Mouse (Mus musculus) neural tube, embryonic 13.5 days (tissue): ENCODE measurements around the gene Tsr1. TPM values are rescaled to one million over a fixed set of nuclear protein-coding genes. Genes with fewer than 3 reads are reported as not detected.

Source experiments
- ATAC-seq: fragments of 200-750 bp; cut with Nextera tagmentation; 2 replicates; pipeline ENCODE4 v1.8.0; 2017; ENCODE audit warnings: low read depth, mild to moderate bottlenecking, moderate TSS enrichment, moderate library complexity
- H3K27ac ChIP-seq: fragments of 300-500 bp; sonication (generic); replicated peaks from 2 replicates; pipeline ENCODE4 v1.5.1; 2015; ENCODE audit warnings: moderate library complexity, mild to moderate bottlenecking, inconsistent platforms
- H3K27me3 ChIP-seq: fragments of 300-500 bp; sonication (generic); 2 replicates; pipeline ENCODE4 v1.6.1; 2015; ENCODE audit warnings: mild to moderate bottlenecking, inconsistent platforms
- H3K36me3 ChIP-seq: fragments of 300-500 bp; sonication (generic); 2 replicates; pipeline ENCODE4 v1.6.1; 2015; ENCODE audit warnings: mild to moderate bottlenecking, inconsistent platforms
- H3K4me1 ChIP-seq: fragments of 300-500 bp; sonication (generic); replicated peaks from 2 replicates; pipeline ENCODE4 v1.6.1; 2015; ENCODE audit warnings: inconsistent platforms
- H3K4me2 ChIP-seq: fragments of 300-500 bp; sonication (generic); 2 replicates; pipeline ENCODE4 v1.6.1; 2015; ENCODE audit warnings: inconsistent platforms, mild to moderate bottlenecking, moderate library complexity
- H3K4me3 ChIP-seq: fragments of 300-500 bp; sonication (generic); 2 replicates; pipeline ENCODE4 v1.5.1; 2015; ENCODE audit warnings: mild to moderate bottlenecking, inconsistent platforms
- H3K9ac ChIP-seq: fragments of 300-500 bp; sonication (generic); 2 replicates; pipeline ENCODE4 v1.6.1; 2015; ENCODE audit warnings: moderate library complexity, mild to moderate bottlenecking, inconsistent platforms
- H3K9me3 ChIP-seq: fragments of 300-500 bp; sonication (generic); 2 replicates; pipeline ENCODE4 v1.6.1; 2016; ENCODE audit warnings: inconsistent platforms
- WGBS: fragments of 180-500 bp; shearing (Covaris S2); methylation state at CpG from one replicate; pipeline ENCODE4 v1.1.7; 2015; 5-methylcytosine and 5-hydroxymethylcytosine counted together
- polyA plus RNA-seq: library from polyadenylated mRNA; unstranded; fragments of >200 nt; fragmentation: Nextera tagmentation; extraction: Ambion mirVana; gene quantifications from 2 replicates; pipeline ENCODE4 v1.2.1, GENCODE M21; 2015

Gene Tsr1
- polyA plus RNA-seq, 1 experiment from 2014 or later = 30.2 TPM

DNA sequence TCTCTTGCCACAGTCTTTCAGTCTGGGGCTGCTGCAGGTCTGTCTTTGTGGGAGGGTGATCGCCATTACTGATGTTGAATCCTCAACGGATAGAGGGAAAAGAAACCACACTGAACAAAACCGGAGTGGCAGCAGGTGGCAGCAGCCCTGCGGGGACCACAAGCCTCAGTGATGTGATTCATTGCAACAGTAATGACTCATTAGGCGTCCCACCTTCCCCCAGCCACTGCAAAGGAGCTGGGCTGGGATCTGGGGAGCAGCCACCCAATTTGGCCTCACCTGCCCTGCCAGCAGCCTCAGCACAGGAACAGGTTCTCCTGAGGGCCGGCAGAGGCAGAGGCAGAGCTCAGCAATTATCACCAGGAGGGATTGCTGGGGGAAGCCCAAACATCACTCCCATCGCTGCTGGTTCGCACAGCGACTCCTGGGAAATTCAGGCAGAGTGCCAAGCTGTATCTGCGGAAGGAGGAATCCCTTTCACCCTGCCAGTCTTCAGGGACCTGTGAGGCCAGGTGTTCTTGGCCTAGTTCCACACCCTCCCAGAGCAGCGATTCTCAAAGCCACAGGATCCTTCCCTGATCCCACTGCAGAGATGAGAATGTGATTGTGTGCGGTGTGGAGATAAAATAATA is 26.8 kb upstream of the Tsr1 start:
- H3K4me2 ChIP-seq = peak overlapping the region; percentile 26

DNA sequence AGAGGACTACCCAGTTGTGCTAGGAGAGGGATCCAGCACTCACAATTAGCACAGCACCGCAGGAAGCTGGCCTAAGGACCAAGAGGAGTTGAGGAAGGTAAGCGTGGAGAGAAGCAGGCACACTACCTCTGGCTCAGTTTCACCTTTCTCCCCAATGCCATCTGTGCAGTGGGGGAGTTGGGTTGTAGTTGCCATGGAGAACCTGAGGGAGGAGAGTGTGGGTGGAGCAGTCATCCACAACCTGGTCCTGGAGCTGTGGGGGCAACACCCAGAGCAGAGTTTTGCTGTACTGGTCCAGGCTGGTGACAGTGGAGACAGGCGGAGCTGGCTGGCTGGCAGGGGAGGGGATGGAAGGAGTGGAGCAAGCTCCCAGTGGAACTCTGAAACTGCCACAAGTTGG is 23.2 kb upstream of the Tsr1 start:
- Histone ChIP-seq H3K36me3 (no peaks in the 10 kb centered on the region), H3K4me2 (no peak overlapping the region), H3K4me1 (peaks cover 63% of the 10 kb centered on the region), H3K27ac (no peak overlapping the region), H3K9ac (no peak overlapping the region), H3K9me3 (no peaks in the 10 kb centered on the region), H3K27me3 (no peaks in the 10 kb centered on the region), H3K4me3 (no peak overlapping the region)
- 61% methylated on average over 3 of the region's 3 CpGs for WGBS
- ATAC-seq = no peak

More for the DNA sequence above, 26.8 kb upstream of the Tsr1 start:
- peaks cover 24% of the 10 kb centered on the region for H3K36me3 ChIP-seq
- peak overlapping the region; percentile 14; the same call in 1 of the 2 replicates for H3K9ac ChIP-seq
- H3K27ac ChIP-seq = peak overlapping the region; percentile 88
- no peaks in the 10 kb centered on the region for H3K9me3 ChIP-seq
- 19% methylated on average over 12 of the region's 12 CpGs for WGBS
- ATAC-seq = peak; percentile 32
- H3K27me3 ChIP-seq = no peaks in the 10 kb centered on the region
- H3K4me3 ChIP-seq = no peak overlapping the region
- peaks cover 55% of the 10 kb centered on the region for H3K4me1 ChIP-seq

DNA sequence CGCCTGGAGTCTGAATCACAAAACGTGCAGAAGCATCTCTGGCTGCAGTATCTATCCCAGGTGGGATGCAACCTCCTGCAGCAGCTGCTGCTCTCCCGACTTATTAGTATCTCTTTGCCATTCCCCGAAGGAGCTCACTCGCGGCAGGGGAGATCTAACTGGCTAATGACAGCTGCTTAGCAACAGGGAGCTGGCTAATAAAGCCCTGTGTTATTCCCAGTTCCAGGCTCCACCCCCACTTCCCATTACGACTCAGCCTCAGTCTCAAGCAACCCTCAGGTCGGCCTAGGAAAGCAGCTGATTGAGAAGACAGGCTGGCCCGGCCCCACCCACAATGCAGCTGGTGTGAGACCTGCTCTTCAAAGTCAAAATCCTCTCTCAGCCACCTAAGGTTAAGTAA is 21.1 kb upstream of the Tsr1 start:
- no peaks in the 10 kb centered on the region for H3K9me3 ChIP-seq
- H3K36me3 ChIP-seq = no peaks in the 10 kb centered on the region
- 0 out of 2 replicates have a peak overlapping the region, but pooled peaks have one; percentile 0 for H3K4me3 ChIP-seq
- H3K4me2 ChIP-seq = peak overlapping the region; percentile 32
- peak overlapping the region; percentile 82 for H3K27ac ChIP-seq
- H3K27me3 ChIP-seq = no peaks in the 10 kb centered on the region
- H3K4me1 ChIP-seq = peaks cover 51% of the 10 kb centered on the region
- ATAC-seq = peak; percentile 94
- peak overlapping the region; percentile 39; the same call in 1 of the 2 replicates for H3K9ac ChIP-seq
- under 1% methylated on average over 9 of the region's 9 CpGs for WGBS

DNA sequence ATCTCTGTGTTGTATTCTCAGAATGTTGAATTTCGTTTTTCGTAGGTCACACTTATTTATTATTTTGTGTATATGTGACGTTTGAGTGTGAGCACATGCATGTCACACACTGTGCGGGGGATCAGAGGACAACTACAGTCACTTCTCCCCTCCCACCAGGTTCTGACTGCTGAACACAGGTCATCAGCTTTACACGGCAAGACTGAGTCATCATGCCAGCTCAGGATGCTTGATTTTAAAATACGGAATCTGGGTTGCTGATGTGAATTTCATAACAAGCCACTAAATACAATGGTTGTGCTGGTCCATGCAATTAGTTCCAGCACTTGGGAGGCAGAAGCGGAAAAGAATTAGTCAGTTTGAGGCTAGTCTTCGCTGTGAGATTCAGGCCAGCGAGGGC is 16.9 kb upstream of the Tsr1 start:
- Histone ChIP-seq H3K4me3 (no peak overlapping the region), H3K4me2 (no peak overlapping the region), H3K4me1 (peaks cover 32% of the 10 kb centered on the region), H3K9ac (no peak overlapping the region), H3K27me3 (no peaks in the 10 kb centered on the region), H3K9me3 (no peaks in the 10 kb centered on the region), H3K27ac (no peak overlapping the region), H3K36me3 (peaks cover 10% of the 10 kb centered on the region; the same call in 1 of the 2 replicates)
- WGBS = 89% methylated on average over 9 of the region's 9 CpGs
- ATAC-seq = no peak

DNA sequence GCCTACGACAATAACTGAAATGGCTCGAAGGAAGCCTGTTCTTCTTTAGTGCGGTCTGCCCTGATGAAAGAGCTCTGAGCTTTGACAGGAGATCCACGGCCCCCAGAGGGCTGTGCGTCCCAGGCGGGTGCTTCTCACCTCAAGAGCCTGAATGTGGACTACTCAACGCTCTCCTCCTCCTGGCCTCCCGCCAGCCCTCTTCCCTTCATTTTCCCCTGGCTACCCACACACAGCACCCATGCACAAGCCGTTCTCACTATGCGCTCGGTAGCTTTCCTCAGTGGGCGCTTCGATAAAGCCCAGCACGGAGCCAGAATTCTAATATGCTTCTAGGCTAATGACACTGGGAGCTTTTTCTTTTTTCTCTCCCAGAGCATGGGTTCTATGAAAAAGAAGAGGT is 15.9 kb upstream of the Tsr1 start:
- Histone ChIP-seq H3K9me3 (no peaks in the 10 kb centered on the region), H3K27me3 (no peaks in the 10 kb centered on the region), H3K36me3 (peaks cover 10% of the 10 kb centered on the region; the same call in 1 of the 2 replicates), H3K9ac (peak overlapping the region; percentile 34; the same call in 1 of the 2 replicates), H3K27ac (peak overlapping the region; percentile 47), H3K4me1 (peaks cover 23% of the 10 kb centered on the region), H3K4me2 (no peak overlapping the region; the same call in 1 of the 2 replicates), H3K4me3 (no peak overlapping the region)
- WGBS = 58% methylated on average over 14 of the region's 14 CpGs
- ATAC-seq = no peak

DNA sequence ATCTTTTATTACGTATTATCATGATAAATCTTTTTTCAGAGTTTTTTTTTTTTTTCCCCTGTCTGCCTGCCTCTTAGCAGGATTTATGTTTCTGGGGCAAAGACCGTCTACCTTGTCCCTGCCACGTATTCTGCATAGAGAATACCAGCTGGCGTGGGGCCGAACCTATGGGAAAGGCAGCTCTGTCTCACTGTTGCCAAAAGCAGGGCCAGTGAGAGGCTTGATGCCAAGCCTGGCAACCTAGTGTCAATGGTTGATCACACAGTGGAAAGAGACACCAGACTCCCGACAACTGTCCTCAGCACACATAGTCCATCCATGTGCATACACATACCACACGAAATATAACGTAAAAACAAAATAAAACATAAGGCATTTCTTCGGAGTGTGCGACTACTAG is 14.8 kb upstream of the Tsr1 start:
- H3K27me3 ChIP-seq = no peaks in the 10 kb centered on the region
- H3K4me2 ChIP-seq = no peak overlapping the region
- peaks cover 13% of the 10 kb centered on the region for H3K4me1 ChIP-seq
- H3K4me3 ChIP-seq = no peak overlapping the region
- peaks cover 10% of the 10 kb centered on the region; the same call in 1 of the 2 replicates for H3K36me3 ChIP-seq
- no peak overlapping the region for H3K27ac ChIP-seq
- no peaks in the 10 kb centered on the region for H3K9me3 ChIP-seq
- 86% methylated on average over 10 of the region's 10 CpGs for WGBS
- ATAC-seq = peak; percentile 19; the same call in 1 of the 2 replicates
- no peak overlapping the region for H3K9ac ChIP-seq

DNA sequence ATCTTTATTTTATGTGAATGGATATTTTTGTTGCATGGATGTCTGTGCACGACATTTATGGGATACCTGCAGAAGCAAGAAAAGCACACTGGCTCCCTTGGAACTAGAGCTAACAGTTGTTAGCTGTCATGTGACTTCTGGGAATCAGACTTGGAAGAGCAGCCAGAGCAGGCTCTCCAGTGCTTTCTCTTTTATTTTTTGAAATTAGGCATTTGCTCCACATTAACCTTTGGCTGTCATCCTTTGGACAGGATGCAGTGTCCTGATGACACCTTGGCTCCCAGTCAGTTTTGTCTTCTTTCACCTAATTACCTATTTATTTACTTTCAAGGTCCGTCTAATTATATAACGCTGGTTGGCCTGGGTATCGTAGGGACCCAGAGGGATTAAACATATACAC is 3.3 kb upstream of the Tsr1 start:
- 84% methylated on average over 4 of the region's 4 CpGs for WGBS
- Histone ChIP-seq H3K27ac (no peak overlapping the region), H3K9me3 (no peaks in the 10 kb centered on the region), H3K27me3 (no peaks in the 10 kb centered on the region), H3K4me2 (no peak overlapping the region), H3K36me3 (peaks cover 7% of the 10 kb centered on the region), H3K9ac (no peak overlapping the region), H3K4me3 (no peak overlapping the region), H3K4me1 (peaks cover 39% of the 10 kb centered on the region)
- no peak for ATAC-seq

DNA sequence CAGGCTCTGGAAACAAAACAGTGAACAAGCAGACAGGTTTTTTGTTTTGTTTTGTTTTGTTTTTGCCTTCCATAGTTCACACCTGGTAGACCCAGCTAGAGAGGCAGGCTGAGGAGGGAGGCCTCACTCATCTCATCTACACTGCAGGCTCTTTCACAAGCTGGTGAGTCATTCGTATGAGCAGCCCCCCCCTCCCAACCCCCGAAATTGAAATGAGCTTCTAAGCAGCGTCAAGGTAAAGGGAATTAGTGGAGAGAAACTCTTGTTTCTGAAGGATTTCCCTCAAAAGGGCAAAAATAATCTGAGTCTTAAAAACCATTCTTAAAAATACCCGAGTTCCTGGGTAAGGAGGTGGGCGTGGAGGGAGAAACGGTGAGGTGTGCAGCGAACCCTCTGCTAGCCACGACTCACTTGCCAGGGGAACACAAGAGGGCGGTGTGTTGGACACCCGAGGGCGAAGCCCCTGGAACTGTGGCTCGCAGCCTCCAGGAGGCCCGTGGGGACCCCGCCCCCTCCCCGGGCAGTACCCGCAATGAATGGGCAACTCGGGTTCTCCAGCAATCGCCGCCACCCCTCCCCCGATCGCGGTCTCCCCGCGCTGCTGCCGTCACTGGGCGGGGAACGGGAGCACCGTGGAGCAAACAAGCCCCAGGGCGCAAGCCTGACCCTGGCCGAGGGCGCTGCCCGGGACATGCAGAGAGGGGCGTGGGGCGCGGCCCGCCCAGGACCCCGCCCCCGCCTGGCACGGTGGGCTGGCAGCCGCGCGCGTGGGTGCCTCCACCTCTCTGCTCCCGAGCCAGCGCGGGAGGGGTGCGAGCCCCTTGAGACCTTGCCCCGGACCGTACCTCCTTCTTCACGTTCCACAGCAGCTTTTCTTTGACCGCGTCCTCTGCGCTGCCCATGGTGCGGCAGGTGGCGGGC is 1.6 kb upstream of the Tsr1 start:
- Histone ChIP-seq H3K4me3 (peak overlapping the region; percentile 90), H3K27ac (peak overlapping the region; percentile 94), H3K9ac (peak overlapping the region; percentile 93), H3K36me3 (peaks cover 24% of the 10 kb centered on the region), H3K4me2 (peak overlapping the region; percentile 90), H3K4me1 (peaks cover 51% of the 10 kb centered on the region), H3K27me3 (no peaks in the 10 kb centered on the region), H3K9me3 (no peaks in the 10 kb centered on the region)
- WGBS = 1% methylated on average over 54 of the region's 55 CpGs
- peak; percentile 62 for ATAC-seq

DNA sequence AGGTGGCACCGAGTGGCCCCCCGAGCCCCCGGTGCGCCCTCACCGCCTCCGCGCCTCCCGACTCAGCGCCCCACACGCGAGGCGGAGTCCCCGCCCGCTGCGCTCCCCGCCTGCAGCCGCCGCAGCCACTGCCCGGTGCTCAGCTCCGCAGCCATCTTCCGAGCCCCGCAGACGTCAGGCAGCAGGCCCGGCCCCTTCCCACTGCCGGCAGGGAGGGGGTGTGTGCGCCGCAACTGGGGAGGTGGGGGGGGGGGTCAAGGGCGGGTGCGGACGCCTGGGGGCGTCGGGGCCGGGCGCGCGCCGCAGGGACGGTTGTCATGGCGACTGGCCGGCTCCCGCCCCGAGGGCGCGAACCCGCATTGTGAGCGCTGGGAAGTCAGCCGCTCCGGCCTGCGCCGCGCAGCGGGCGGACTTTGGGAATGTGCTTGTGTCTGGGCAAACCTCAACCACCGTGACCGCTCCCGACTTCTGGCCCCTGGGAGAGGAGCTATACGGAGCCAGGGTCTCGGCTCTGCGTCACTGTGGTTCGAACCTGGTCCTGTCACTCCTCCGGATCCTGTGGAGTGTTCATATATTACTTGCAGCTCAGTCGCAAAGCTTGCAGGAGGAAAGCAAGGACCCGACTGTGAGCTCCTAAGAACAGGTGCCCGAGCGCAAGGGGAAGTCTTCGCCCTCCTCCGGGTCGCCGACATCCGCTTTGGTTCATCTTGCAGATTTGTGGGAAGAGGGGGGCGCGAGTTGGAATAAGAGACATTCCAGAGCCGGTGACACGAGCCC is 782 bp upstream of the Tsr1 start, which contains the start of gene Sgsm2:
Gene Sgsm2, minus strand, starts transcription at position 160 of the 777 bp plus-strand sequence.
- Histone ChIP-seq H3K9ac (peak within 1 kb of the TSS; percentile 93), H3K27ac (peak within 1 kb of the TSS; percentile 94), H3K27me3 (no peaks in the 10 kb centered on the region), H3K4me3 (peak within 1 kb of the TSS; percentile 90), H3K36me3 (peaks cover 28% of the 10 kb centered on the region), H3K9me3 (no peaks in the 10 kb centered on the region), H3K4me1 (peaks cover 51% of the 10 kb centered on the region), H3K4me2 (peak within 1 kb of the TSS; percentile 90)
- under 1% methylated on average over 68 of the region's 74 CpGs for WGBS
- peak; percentile 81 for ATAC-seq

DNA sequence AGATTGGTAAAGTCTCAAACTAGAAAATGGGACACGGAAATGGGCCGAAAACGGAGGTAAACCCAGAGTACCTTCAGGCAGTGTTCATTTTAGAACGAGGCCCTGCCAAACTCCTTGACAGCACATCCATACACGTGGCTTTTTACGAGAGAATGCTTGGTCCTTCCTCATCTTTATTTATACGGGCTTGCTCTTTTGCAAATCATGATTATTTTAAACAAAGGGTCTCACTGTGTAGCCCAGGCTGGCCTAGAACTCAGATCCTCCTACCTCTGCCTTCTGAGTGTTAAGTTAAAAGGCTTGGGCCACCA is 601 bp downstream of the Tsr1 start:
- H3K27ac ChIP-seq = peak overlapping the region; percentile 94; the same call in 1 of the 2 replicates
- peak overlapping the region; percentile 93 for H3K9ac ChIP-seq
- no peak for ATAC-seq
- peak overlapping the region; percentile 90 for H3K4me2 ChIP-seq
- WGBS = 0% methylated on average over 7 of the region's 7 CpGs
- no peaks in the 10 kb centered on the region for H3K9me3 ChIP-seq
- peak overlapping the region; percentile 90 for H3K4me3 ChIP-seq
- H3K4me1 ChIP-seq = peaks cover 51% of the 10 kb centered on the region
- H3K27me3 ChIP-seq = no peaks in the 10 kb centered on the region
- H3K36me3 ChIP-seq = peaks cover 40% of the 10 kb centered on the region

DNA sequence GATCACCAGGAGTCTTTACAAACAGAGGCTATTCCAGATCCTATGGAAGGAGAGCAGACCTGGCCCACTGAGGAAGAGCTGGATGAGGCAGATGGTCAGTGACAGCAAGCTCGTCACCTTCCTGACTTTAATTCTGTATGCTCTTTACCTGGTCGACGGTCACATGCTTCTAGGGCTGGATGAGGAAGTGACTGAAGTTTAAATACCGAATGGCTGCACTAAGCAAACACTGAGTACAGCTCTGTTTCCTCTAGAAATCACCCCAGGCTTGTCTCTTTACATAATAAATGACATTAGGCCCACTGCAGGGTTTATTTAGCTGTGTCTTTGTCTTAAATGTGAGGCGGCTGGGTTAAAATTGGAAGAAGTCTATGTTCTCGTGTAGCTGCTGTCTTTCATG is 3.7 kb downstream of the Tsr1 start:
- Histone ChIP-seq H3K9ac (no peak overlapping the region), H3K36me3 (peaks cover 70% of the 10 kb centered on the region), H3K27me3 (no peaks in the 10 kb centered on the region), H3K4me3 (no peak overlapping the region), H3K4me1 (peaks cover 30% of the 10 kb centered on the region), H3K9me3 (no peaks in the 10 kb centered on the region), H3K4me2 (no peak overlapping the region), H3K27ac (no peak overlapping the region)
- WGBS = 90% methylated on average over 6 of the region's 6 CpGs
- no peak for ATAC-seq
